Mouse (Mus musculus) lung, postnatal 14 days (tissue): ENCODE measurements around the gene Tmem139.

ENCODE experiments used
- DNase-seq: peaks from one replicate; pipeline ENCODE4 v3.0.0; 2021

The Tmem139 gene

GRCm38 (mm10) chr6:42282865-42283528, 21.2 kb downstream of the Tmem139 start:
- no peak for DNase-seq

GRCm38 (mm10) chr6:42286448-42286847, 24.7 kb downstream of the Tmem139 start, which contains the start of gene Clcn1:
TSS of gene Clcn1 (plus strand) at chr6:42286685.
- DNase-seq, result no peak

GRCm38 (mm10) chr6:42287562-42287961, 25.8 kb downstream of the Tmem139 start:
- no peak for DNase-seq

- DNase-seq, result no peak
Measured at GRCm38 (mm10) chr6:42293327-42293726, 31.6 kb downstream of the Tmem139 start.

- DNase-seq, result no peak
Measured at GRCm38 (mm10) chr6:42295549-42296094, 33.9 kb downstream of the Tmem139 start.

- no peak for DNase-seq
Measured at GRCm38 (mm10) chr6:42299362-42299761, 37.6 kb downstream of the Tmem139 start.

GRCm38 (mm10) chr6:42309816-42310378, 48.1 kb downstream of the Tmem139 start:
- no peak for DNase-seq

GRCm38 (mm10) chr6:42310427-42311053, 48.8 kb downstream of the Tmem139 start:
- DNase-seq, result no peak
